Mouse (Mus musculus): ENCODE data around the gene Cenpm. TPM values are rescaled to one million over a fixed set of nuclear protein-coding genes. Genes with fewer than 3 reads are reported as not detected.
A peak's percentile ranks its signal among the peaks of the same experiment; 100 is the strongest.

The Cenpm gene
- total RNA-seq, 2 experiments from 2014 or later: not detected

DNA sequence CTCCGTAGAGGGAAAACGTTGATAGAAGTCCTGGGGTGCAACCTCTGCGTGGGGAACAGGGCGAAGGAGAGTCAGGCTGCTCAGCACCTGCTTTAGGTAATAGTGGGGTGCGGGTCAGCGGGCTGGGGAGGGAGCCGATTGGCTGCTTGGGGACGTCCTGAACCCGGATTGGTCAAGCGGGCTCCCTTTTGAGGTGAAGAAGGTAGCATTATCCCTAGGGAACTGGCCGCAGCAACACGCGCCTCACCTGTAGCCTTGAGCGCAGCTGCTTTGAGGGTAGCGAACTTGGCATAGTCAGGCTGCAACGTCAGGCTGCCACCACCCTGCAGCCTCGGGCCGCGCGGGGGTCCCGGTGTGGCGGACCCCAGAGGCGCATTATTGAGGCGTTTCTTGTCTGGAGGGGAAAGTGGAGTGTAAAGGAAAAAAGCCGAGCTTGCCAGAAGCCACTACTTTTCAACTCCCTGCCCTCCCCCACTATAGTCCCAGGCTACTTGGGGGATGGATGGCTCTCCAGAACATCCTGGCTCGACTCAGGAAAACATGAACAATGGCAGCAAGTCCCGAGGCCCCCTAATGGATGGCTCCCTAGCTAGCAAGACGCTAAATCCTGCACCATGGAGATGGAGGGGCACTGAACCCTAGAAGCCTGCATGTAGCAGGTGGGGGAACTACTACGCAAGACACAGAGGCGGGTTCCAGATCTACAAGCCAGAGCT, 36.9 kb downstream of the Cenpm start:
- DNase-seq: no peak
- intact Hi-C loops (cut with DNase I): no loop called here
- Histone ChIP-seq H3K4me3 (no peak overlapping the region), H3K27ac (no peak overlapping the region)
- no peak for TF ChIP-seq CTCF (IDR thresholded peaks at IDR 0.05)

DNA sequence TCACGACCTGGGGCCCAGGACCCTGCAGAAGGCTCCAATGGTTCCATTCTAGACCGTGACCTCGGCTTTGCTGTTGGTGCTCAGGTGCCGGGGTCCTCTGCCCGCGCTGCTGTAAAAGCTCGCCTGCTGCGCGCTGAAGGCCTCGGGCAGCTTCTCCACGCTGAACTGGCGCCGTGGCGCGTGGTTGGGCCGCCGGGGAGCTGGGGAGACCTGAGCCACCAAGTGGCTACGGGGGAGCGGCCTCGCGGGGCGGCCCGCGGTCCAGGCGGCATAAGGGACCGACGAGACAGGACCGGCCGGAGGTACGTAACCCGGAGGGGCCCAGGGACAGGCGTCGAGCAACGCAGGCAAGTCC, 37.5 kb downstream of the Cenpm start:
- Histone ChIP-seq H3K27ac (no peak overlapping the region), H3K4me3 (no peak overlapping the region)
- TF ChIP-seq CTCF (IDR thresholded peaks at IDR 0.05): no peak
- intact Hi-C loops (cut with DNase I): no loop called here
- no peak for DNase-seq

DNA sequence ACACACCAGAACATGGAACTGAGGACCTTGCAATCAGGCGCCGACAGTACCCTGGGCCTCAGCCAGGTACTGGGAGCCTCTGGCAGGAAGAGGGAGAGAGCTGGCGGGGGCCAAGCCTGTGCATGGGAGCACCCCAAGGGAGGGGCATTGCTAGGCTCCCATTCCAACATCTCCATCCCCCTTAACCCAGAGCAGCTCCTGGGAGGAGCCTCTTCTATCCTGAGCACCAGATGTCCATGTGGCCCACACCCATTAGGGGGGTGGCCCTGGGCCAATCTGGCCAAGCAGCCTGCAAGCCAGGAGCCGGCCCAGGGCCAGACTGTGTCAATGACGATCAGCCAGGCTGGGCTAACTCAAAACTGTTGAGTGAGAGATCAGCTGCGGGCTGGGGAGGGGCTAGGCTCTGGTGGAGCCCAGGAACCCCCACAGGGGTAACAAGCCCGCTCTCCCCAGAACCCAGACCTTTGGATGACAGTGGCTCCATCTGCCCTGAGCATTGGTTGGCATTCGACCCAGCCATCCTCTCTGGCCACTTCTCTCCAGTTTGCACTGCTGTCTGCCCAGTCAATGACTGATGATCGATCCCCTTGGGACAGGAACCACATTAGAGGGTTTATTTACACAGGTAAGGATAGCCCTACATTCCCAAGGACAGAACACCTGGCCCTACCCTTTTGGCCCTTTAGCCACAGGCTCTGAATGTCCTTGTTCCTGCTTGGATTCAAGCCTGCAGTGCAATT, 38.0 kb downstream of the Cenpm start:
- DNase-seq: peak; percentile 92
- intact Hi-C loops (cut with DNase I): no loop called here
- no peak overlapping the region for H3K4me3 ChIP-seq
- H3K27ac ChIP-seq: no peak overlapping the region
- no peak for TF ChIP-seq CTCF (IDR thresholded peaks at IDR 0.05)

DNA sequence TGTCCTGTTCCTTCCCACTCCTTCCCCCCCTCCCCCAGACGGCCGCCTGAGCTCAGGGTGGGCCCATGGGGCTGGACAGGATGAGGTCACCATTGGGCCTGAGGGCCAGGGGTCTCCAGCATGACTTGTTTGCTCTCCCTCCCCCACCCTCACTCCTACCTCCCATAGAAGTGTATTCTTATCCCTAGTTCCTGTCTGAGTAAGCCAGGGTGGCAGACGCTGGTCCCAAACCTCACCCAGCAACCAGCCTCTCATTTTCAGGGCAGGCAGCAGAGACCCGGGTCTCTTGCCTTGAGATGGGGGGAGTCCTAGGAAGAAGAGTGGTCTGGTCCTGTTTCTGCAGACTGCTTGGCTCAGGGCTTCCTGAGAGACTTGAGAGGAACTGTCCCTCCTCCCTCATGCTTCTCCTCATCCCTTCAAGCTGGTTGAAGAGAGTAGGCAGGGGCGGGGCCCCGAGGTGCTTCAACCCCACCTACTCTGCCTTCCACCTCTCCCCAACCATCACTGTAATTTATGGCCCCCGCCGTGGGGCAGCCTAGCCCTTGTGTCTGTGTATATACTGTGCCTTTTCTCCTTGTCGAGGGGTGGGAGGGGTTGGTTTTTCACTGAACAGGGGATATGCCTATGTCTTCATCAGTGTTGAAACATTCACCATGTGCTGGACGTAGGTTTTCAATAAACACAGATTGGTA, 39.7 kb downstream of the Cenpm start:
- H3K4me3 ChIP-seq: no peak overlapping the region
- no peak overlapping the region for H3K27ac ChIP-seq
- intact Hi-C loops (cut with DNase I): no loop called here
- TF ChIP-seq CTCF (IDR thresholded peaks at IDR 0.05): no peak
- DNase-seq: no peak

DNA sequence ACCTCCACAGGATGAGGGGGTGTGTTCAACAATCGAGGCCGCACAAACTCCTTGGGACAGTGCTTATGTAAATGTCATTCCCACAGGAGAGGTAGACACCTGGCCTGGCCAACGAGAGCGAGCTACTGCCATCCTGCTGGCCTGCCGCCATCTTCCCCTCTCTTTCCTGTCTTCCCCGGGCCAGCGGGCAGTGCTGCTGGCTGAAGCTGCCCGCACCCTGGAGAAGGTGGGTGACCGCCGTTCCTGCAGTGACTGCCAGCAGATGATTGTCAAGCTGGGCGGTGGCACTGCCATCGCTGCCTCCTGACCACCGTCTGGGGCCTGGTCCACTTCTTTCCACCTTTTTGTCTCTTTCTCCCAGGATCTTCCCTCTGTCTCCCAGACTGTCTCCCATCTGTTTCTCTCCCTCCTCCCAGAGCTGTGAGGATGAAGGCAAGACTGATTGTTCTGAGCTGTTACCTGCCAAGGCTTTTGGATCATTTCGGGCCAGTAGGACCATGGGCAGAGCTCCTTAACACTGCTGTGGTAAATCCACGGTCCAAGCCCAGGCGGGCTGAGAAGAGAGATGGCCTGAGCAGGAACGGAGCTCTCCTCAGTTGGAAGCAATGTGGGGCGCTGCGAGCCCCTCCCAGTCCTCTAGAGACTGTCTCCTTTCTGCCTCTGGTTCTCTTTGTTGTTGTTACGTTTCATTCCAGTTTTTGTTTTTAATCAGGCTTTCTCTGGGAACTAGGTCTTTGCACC, 40.8 kb downstream of the Cenpm start:
- Histone ChIP-seq H3K4me3 (no peak overlapping the region), H3K27ac (no peak overlapping the region)
- no peak for TF ChIP-seq CTCF (IDR thresholded peaks at IDR 0.05)
- DNase-seq: no peak
- intact Hi-C loops (cut with DNase I): no loop called here

DNA sequence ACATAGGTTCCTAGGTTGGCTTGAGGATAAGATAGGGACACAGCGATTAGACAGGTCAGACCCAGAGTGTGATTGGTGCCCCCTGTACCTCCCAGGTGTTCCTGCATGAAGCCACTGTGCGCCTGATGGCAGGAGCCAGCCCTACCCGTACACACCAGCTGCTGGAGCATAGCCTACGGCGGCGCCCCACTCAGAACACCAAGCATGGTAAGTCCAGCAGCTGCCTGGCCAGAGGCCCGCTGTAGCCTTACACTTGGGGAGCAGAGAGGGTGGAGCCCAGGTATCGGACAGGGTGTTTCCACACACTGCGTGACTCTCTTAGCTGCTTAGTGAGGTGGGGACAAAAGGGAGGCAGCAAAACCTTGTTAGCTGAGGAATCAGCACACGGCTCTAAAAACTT, 41.5 kb downstream of the Cenpm start:
- TF ChIP-seq CTCF (IDR thresholded peaks at IDR 0.05): no peak
- H3K27ac ChIP-seq: no peak overlapping the region
- no peak for DNase-seq
- intact Hi-C loops (cut with DNase I): no loop called here
- no peak overlapping the region for H3K4me3 ChIP-seq

DNA sequence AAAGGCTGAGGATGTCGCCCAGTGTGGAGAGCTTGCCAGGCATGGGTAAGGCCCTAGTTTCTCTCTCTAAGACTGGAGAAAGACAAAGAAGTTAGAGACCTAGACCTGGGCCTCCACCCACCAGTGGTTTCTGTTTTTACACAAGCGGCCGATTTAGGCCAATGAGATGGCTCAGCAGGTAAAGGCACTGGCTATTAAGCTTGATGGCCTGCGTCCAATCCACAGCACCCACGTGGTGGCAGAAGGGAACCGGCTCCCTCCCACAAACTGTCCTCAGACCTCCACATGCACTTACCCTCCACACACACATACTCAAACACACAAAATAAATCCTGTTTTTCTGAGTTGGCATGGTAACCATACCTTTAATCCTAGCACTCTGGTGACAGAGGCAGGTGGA, 42.5 kb downstream of the Cenpm start:
- TF ChIP-seq CTCF (IDR thresholded peaks at IDR 0.05): no peak

DNA sequence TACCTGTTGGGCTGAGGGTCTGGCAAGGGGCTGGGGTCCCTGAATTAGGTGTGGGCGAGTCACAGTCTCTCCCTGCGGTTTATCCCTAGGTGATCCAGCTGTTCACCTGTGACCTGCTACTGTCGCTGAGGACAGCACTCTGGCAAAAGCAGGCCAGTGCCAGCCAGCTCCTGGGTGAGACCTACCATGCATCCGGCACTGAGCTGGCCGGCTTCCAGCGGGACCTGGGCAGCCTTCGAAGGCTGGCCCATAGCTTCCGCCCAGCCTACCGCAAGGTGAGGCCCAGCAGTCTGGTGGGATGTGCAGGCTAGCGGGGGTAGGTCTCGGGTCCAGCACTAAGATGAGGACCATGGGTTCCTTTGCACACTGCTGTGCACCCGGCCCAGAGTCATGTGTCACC, 45.0 kb downstream of the Cenpm start:
- no peak for DNase-seq
- no peak for TF ChIP-seq CTCF (IDR thresholded peaks at IDR 0.05)
- Histone ChIP-seq H3K27ac (no peak overlapping the region), H3K4me3 (no peak overlapping the region)
- intact Hi-C loops (cut with DNase I): no loop called here

More for the DNA sequence above, 42.5 kb downstream of the Cenpm start:
- no peak for DNase-seq
- Histone ChIP-seq H3K27ac (no peak overlapping the region), H3K4me3 (no peak overlapping the region)
- intact Hi-C loops (cut with DNase I): no loop called here

DNA sequence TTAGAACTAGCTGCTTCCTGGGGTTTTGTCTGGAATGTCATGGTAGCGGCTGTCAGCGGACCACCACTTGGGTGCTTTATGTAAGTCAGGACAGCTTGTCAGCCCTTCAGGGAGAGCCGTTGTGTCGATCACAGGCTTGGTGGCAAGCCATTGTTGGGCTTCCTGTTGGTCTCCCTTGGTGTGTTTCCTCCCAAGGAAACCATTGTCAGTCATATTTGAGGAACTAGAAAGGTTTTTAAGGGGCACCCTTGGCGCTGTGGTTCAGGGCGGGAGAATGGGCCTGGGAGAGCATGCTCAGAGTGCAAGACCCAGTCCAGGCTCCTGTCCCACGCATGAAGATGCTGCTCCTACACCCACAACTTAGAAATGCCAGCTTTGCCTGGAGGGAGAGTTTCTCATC, 46.2 kb downstream of the Cenpm start:
- no peak for TF ChIP-seq CTCF (IDR thresholded peaks at IDR 0.05)
- Histone ChIP-seq H3K4me3 (no peak overlapping the region), H3K27ac (no peak overlapping the region)
- intact Hi-C loops (cut with DNase I): no loop called here
- DNase-seq: no peak

DNA sequence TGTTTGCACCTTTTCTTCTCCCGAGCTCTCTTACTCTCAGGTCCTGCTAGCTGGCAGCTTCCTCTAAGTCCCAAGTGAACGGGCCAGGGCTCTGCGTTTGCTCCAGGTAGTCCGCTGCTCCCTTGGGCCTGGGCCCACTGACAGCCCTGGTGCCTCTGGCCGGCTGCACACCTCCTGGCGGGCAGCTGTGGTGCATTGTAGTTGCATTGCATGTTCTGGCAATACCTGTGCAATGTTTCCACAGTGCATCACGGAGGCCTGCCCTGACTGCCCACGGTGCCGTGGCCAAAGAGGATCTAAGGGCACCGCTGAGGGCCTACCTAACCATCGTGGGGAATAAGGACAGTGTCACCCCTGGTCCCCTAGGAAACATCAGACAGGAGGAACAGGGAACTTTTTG, 46.6 kb downstream of the Cenpm start:
- no peak for TF ChIP-seq CTCF (IDR thresholded peaks at IDR 0.05)
- no peak for DNase-seq
- intact Hi-C loops (cut with DNase I): no loop called here
- H3K27ac ChIP-seq: no peak overlapping the region
- H3K4me3 ChIP-seq: no peak overlapping the region

DNA sequence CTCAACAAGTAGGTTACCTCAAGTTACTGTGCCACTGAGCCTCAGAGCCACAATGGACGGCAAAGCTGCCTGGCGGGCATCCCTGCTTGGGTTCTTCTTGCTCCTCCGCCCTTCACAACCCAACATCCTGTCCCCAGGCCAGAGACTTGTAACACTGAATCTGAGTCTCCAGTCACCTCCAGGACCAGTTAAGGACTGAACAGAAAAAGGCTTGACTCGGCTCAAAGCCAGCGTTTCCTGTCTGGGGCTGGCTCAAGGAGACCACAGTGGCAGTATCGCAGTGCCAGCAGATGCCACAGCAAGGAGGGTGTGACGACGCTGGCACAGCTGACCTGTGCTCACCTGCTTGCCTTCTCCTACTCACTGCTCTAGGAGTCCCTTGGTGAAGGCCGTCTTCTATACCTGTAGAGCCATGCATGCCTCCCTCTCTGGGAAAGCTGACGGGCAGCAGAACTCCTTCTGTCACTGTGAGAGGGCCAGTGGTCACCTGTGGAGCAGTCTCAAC, 47.2 kb downstream of the Cenpm start:
- H3K27ac ChIP-seq: no peak overlapping the region
- H3K4me3 ChIP-seq: no peak overlapping the region
- TF ChIP-seq CTCF (IDR thresholded peaks at IDR 0.05): no peak
- intact Hi-C loops (cut with DNase I): no loop called here
- no peak for DNase-seq

DNA sequence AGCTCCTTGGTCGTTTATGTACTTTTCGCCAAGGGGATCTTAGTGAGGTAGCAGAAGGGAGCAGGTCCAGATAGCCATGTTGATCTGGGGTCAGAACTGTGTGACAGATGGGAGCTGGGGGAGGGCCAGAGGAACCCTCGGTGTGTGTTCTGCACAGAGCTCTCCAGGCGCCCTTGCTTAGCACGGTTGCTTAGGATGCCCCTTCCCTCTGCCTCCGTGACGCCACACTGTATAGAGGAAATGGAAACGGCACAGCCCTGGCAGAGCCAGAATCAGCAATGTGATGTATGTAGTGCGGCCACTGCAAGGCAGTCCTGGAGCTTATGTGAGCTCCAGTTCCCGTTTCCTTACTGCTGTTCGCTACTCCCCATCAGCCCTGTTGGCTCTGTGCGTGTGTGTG, 48.2 kb downstream of the Cenpm start:
- no peak overlapping the region for H3K27ac ChIP-seq
- intact Hi-C loops (cut with DNase I): no loop called here
- H3K4me3 ChIP-seq: no peak overlapping the region
- DNase-seq: no peak
- TF ChIP-seq CTCF (IDR thresholded peaks at IDR 0.05): no peak

DNA sequence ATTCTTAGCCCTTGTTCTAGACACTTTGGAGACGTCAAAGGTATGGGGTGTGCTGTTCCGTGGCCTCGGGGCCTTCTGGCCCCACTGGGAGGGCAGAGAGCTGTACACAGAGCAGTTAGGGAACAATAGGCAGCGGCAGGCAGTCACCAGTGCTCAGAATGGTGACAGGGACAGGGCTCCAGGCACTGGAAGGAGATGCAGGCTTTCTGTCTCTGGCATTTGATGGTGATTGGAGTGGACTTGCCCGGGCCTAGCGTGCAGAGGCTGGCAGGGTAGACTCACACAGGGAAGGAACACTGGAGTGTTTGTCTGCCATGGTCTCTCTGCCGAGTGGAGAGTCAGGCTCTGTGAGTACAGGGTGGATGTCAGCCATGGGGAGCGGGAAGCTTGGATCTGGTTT, 51.9 kb downstream of the Cenpm start:
- intact Hi-C loops (cut with DNase I): no loop called here
- H3K27ac ChIP-seq: no peak overlapping the region
- TF ChIP-seq CTCF (IDR thresholded peaks at IDR 0.05): no peak
- H3K4me3 ChIP-seq: no peak overlapping the region
- no peak for DNase-seq
